Mouse (Mus musculus) cerebellum, postnatal 25 days (tissue): ENCODE measurements around the gene Defa32.
"Not testable (repeated sequence)": the region's sequence is repeated elsewhere in the genome, so short reads cannot be mapped to it uniquely, and the experiment has no call there.

ENCODE experiments used
- DNase-seq, 2 experiments: peaks; one replicate each; pipeline ENCODE4 v3.0.0; 2021; ENCODE audit warnings: mixed read lengths in 2 of 2

Gene Defa32

DNA sequence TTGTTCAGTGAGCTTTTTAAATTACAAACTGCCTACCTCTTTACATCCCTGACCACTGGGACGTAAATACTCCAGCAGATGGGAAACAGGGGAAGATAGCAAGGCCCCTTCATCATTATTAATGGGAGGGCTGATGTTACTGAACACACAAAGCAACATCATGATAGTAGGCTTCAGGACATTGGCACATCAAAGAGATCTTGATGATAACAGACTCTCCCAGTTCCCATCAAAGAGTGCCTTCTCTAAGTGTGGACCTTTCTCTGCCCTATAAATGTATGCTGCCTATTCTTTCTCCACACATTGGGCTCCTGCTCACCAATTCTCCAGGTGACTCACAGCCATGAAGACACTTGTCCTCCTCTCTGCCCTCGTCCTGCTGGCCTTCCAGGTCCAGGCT, at the start of gene Defa32:
Defa32 (plus strand) TSS at position 301 of the 400 bp plus-strand sequence.
- DNase-seq = not testable (repeated sequence)

DNA sequence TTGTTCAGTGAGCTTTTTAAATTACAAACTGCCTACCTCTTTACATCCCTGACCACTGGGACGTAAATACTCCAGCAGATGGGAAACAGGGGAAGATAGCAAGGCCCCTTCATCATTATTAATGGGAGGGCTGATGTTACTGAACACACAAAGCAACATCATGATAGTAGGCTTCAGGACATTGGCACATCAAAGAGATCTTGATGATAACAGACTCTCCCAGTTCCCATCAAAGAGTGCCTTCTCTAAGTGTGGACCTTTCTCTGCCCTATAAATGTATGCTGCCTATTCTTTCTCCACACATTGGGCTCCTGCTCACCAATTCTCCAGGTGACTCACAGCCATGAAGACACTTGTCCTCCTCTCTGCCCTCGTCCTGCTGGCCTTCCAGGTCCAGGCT, 19.9 kb upstream of the Defa32 start, which contains the start of gene Defa20:
Defa20 (plus strand) TSS at position 301 of the 400 bp plus-strand sequence.
- DNase-seq = not testable (repeated sequence)

DNA sequence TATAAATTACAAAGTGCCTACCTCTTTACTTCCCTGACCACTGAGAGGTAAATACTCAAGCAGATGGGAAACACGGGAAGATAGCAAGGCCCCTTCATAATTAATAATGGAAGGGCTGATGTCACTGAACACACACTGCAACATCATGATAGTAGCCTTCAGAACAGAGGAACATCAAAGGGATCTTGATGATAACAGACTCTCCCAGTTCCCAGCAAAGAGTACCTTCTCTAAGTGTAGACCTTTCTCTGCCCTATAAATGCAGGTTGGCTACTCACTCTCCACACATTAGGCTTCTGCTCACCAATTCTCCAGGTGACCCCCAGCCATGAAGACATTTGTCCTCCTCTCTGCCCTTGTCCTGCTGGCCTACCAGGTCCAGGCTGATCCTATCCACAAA, 36.3 kb downstream of the Defa32 start, which contains the start of gene Defa37:
Defa37 (plus strand) TSS at position 301 of the 400 bp plus-strand sequence.
- DNase-seq = not testable (repeated sequence)
